Mouse (Mus musculus): ENCODE results near the gene Tshz2.

Tshz2 gene

DNA sequence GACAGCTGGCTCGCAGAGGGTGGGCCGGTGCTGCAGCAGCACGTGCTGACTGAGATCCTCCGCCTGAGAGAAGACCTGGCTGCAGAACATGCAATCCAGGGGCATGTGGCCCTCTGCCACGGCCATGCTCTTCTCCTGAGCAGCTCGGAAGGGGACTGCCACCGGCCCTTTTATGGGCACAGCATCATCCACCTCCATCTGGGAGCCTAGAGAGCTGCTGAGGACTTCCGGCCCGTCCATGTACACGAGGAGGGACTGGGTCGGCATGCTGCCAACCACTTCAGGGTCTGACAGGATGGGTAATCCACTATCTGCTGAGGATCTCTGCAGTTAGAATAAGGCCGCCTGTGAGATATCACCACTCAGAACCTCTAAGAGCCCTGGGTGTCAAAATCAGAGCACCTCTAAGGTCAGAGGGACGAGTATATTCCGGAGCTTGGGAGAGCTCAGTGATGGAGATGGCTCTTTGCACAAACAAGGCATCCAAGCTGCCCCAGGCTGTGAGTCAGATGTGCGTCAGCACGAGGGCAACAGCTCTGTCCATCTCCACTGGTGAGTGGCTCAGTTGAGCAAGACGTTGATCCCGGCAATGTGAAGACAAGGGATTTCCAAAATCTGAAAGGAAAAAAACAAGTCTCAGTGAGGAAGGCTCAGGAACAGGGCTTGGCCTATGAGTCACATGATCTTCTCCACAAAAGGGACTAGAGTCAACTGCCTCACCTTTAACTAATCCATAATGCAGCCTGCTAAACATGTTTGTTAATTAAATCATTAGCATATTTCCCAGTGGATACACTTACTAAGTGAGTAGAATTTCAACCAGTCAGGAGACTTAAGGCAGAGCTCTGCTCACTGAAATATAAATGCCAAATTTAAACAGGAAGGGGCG, 487.6 kb downstream of the Tshz2 start:
- no peak for DNase-seq
